Mouse (Mus musculus): ENCODE measurements around the gene Timm50. TPM values are rescaled to one million over a fixed set of nuclear protein-coding genes. Genes with fewer than 3 reads are reported as not detected.

The Timm50 gene
- polyA plus RNA-seq, 1 experiment from 2014 or later, result 124 TPM

Other genes starting within 250 kb of the Timm50 start
- 0.34 and 0.58 TPM in 2 replicates for gene Fcgbp, start 240.8 kb downstream of the Timm50 start, polyA plus RNA-seq (2014; fragmentation: Nextera tagmentation; extraction: Ambion mirVana)
- gene 9530053A07Rik, start 182.6 kb downstream of the Timm50 start, polyA plus RNA-seq (2014; fragmentation: Nextera tagmentation; extraction: Ambion mirVana), result 0.01 TPM in 1 of 2 replicates, not detected in the other
- 42.4 and 46.5 TPM in 2 replicates for gene Fbl, start 142.4 kb downstream of the Timm50 start, polyA plus RNA-seq (2014; fragmentation: Nextera tagmentation; extraction: Ambion mirVana)
- gene Dyrk1b, start 132.6 kb downstream of the Timm50 start, polyA plus RNA-seq (2014; fragmentation: Nextera tagmentation; extraction: Ambion mirVana), result 12.2 and 13.5 TPM in 2 replicates
- 4.9 and 6.3 TPM in 2 replicates for gene Eid2, start 44.2 kb downstream of the Timm50 start, polyA plus RNA-seq (2014; fragmentation: Nextera tagmentation; extraction: Ambion mirVana)
- 13.4 TPM in 2 replicates for gene Eid2b, start 34.3 kb downstream of the Timm50 start, polyA plus RNA-seq (2014; fragmentation: Nextera tagmentation; extraction: Ambion mirVana)
- 0.42 TPM in 1 of 2 replicates, not detected in the other for gene Selenov, start 20.9 kb downstream of the Timm50 start, polyA plus RNA-seq (2014; fragmentation: Nextera tagmentation; extraction: Ambion mirVana)
- gene Dll3, start 9.8 kb downstream of the Timm50 start, polyA plus RNA-seq (2014; fragmentation: Nextera tagmentation; extraction: Ambion mirVana), result 0.90 and 2.1 TPM in 2 replicates
- 70.5 and 82.3 TPM in 2 replicates for gene Supt5, start 26.7 kb upstream of the Timm50 start, polyA plus RNA-seq (2014; fragmentation: Nextera tagmentation; extraction: Ambion mirVana)
- 1,196 and 1,252 TPM in 2 replicates for gene Rps16, start 38.6 kb upstream of the Timm50 start, polyA plus RNA-seq (2014; fragmentation: Nextera tagmentation; extraction: Ambion mirVana)
- 41.1 and 51.3 TPM in 2 replicates for gene Plekhg2, start 60.5 kb upstream of the Timm50 start, polyA plus RNA-seq (2014; fragmentation: Nextera tagmentation; extraction: Ambion mirVana)
- gene Zfp36, start 68.2 kb upstream of the Timm50 start, polyA plus RNA-seq (2014; fragmentation: Nextera tagmentation; extraction: Ambion mirVana), result 13.5 and 14.4 TPM in 2 replicates
- gene Med29, start 80.6 kb upstream of the Timm50 start, polyA plus RNA-seq (2014; fragmentation: Nextera tagmentation; extraction: Ambion mirVana), result 44.1 and 48.2 TPM in 2 replicates
- 52.1 and 54.1 TPM in 2 replicates for gene Paf1, start 80.9 kb upstream of the Timm50 start, polyA plus RNA-seq (2014; fragmentation: Nextera tagmentation; extraction: Ambion mirVana)
- gene Gmfg, start 125.4 kb upstream of the Timm50 start, polyA plus RNA-seq (2014; fragmentation: Nextera tagmentation; extraction: Ambion mirVana), result 14.7 and 20.4 TPM in 2 replicates
- 4.0 and 6.7 TPM in 2 replicates for gene Lrfn1, start 139.9 kb upstream of the Timm50 start, polyA plus RNA-seq (2014; fragmentation: Nextera tagmentation; extraction: Ambion mirVana)
- not detected in 2 replicates for gene Ifnl2, start 198.4 kb upstream of the Timm50 start, polyA plus RNA-seq (2014; fragmentation: Nextera tagmentation; extraction: Ambion mirVana)
- not detected in 2 replicates for gene Ifnl3, start 210.8 kb upstream of the Timm50 start, polyA plus RNA-seq (2014; fragmentation: Nextera tagmentation; extraction: Ambion mirVana)
- gene Sycn, start 228.8 kb upstream of the Timm50 start, polyA plus RNA-seq (2014; fragmentation: Nextera tagmentation; extraction: Ambion mirVana), result not detected in 2 replicates
- gene Nccrp1, start 235.2 kb upstream of the Timm50 start, polyA plus RNA-seq (2014; fragmentation: Nextera tagmentation; extraction: Ambion mirVana), result 0.17 and 0.43 TPM in 2 replicates

All from embryonic facial prominence, embryonic 14.5 days (tissue).